Mouse (Mus musculus): ENCODE results near the gene Ccnb3. TPM values are rescaled to one million over a fixed set of nuclear protein-coding genes. Genes with fewer than 3 reads are reported as not detected.

Gene Ccnb3
- 0.20 TPM in 2 replicates for polyA plus RNA-seq (2015; fragmentation: Nextera tagmentation; extraction: Ambion mirVana)

GRCm38 (mm10) chrX:7041519-7041918 is at the start of gene Ccnb3:
Gene Ccnb3 (minus strand): TSS chrX:7041619.
- Histone ChIP-seq H3K36me3 (ENCODE audit: control insufficient read depth, insufficient read depth) (no peaks in the 10 kb centered on the region), H3K4me2 (ENCODE audit: low read depth, low read length) (no peak within 1 kb of the TSS), H3K4me3 (ENCODE audit: low read length) (no peak within 1 kb of the TSS), H3K4me1 (ENCODE audit: control insufficient read depth, insufficient read depth, low read length) (no peaks in the 10 kb centered on the region), H3K27ac (ENCODE audit: low read length) (no peak within 1 kb of the TSS), H3K9ac (ENCODE audit: low read length) (no peak within 1 kb of the TSS), H3K27me3 (ENCODE audit: control insufficient read depth, insufficient read depth, low read length) (no peaks in the 10 kb centered on the region), H3K9me3 (replicated peaks; ENCODE audit: control insufficient read depth, low read length) (peaks cover 3% of the 10 kb centered on the region)
- WGBS, result 90% methylated on average over 19 of the region's 19 CpGs
- ATAC-seq (replicated peaks; ENCODE audit: extremely low read depth, insufficient read depth, low FRiP score), result no peak

GRCm38 (mm10) chrX:7090323-7090722 is 48.9 kb upstream of the Ccnb3 start:
- no peaks in the 10 kb centered on the region for H3K9me3 ChIP-seq (replicated peaks; ENCODE audit: control insufficient read depth, low read length)
- no peak overlapping the region for H3K9ac ChIP-seq (ENCODE audit: low read length)
- no peak overlapping the region for H3K4me2 ChIP-seq (ENCODE audit: low read depth, low read length)
- no peaks in the 10 kb centered on the region for H3K27me3 ChIP-seq (ENCODE audit: control insufficient read depth, insufficient read depth, low read length)
- no peaks in the 10 kb centered on the region for H3K36me3 ChIP-seq (ENCODE audit: control insufficient read depth, insufficient read depth)
- no peak overlapping the region for H3K4me3 ChIP-seq (ENCODE audit: low read length)
- ATAC-seq (replicated peaks; ENCODE audit: extremely low read depth, insufficient read depth, low FRiP score), result peak; percentile 65
- no peaks in the 10 kb centered on the region for H3K4me1 ChIP-seq (ENCODE audit: control insufficient read depth, insufficient read depth, low read length)
- peak overlapping the region; percentile 80 for H3K27ac ChIP-seq (ENCODE audit: low read length)

GRCm38 (mm10) chrX:7085878-7086277 is 44.5 kb upstream of the Ccnb3 start:
- no peak overlapping the region for H3K9ac ChIP-seq (ENCODE audit: low read length)
- H3K27ac ChIP-seq (ENCODE audit: low read length), result no peak overlapping the region
- H3K27me3 ChIP-seq (ENCODE audit: control insufficient read depth, insufficient read depth, low read length), result no peaks in the 10 kb centered on the region
- no peaks in the 10 kb centered on the region for H3K9me3 ChIP-seq (replicated peaks; ENCODE audit: control insufficient read depth, low read length)
- ATAC-seq (replicated peaks; ENCODE audit: extremely low read depth, insufficient read depth, low FRiP score), result no peak
- no peaks in the 10 kb centered on the region for H3K36me3 ChIP-seq (ENCODE audit: control insufficient read depth, insufficient read depth)
- H3K4me3 ChIP-seq (ENCODE audit: low read length), result no peak overlapping the region
- 77% methylated on average over 1 of the region's 1 CpGs for WGBS
- H3K4me2 ChIP-seq (ENCODE audit: low read depth, low read length), result no peak overlapping the region
- H3K4me1 ChIP-seq (ENCODE audit: control insufficient read depth, insufficient read depth, low read length), result no peaks in the 10 kb centered on the region

GRCm38 (mm10) chrX:7079820-7080429 is 38.5 kb upstream of the Ccnb3 start:
- WGBS, result 50% methylated on average over 6 of the region's 6 CpGs
- Histone ChIP-seq H3K4me3 (ENCODE audit: low read length) (no peak overlapping the region), H3K9ac (ENCODE audit: low read length) (no peak overlapping the region), H3K36me3 (ENCODE audit: control insufficient read depth, insufficient read depth) (no peaks in the 10 kb centered on the region), H3K4me1 (ENCODE audit: control insufficient read depth, insufficient read depth, low read length) (peaks cover 3% of the 10 kb centered on the region; the same call in 1 of the 2 replicates), H3K27ac (ENCODE audit: low read length) (peak overlapping the region; percentile 68), H3K9me3 (replicated peaks; ENCODE audit: control insufficient read depth, low read length) (no peaks in the 10 kb centered on the region), H3K4me2 (ENCODE audit: low read depth, low read length) (no peak overlapping the region), H3K27me3 (ENCODE audit: control insufficient read depth, insufficient read depth, low read length) (no peaks in the 10 kb centered on the region)
- ATAC-seq (replicated peaks; ENCODE audit: extremely low read depth, insufficient read depth, low FRiP score), result peak; percentile 45; the same call in 1 of the 2 replicates

GRCm38 (mm10) chrX:7068002-7068401 is 26.6 kb upstream of the Ccnb3 start:
- WGBS, result 75% methylated on average over 2 of the region's 2 CpGs
- Histone ChIP-seq H3K9me3 (replicated peaks; ENCODE audit: control insufficient read depth, low read length) (peaks cover 2% of the 10 kb centered on the region; the same call in 1 of the 2 replicates), H3K4me1 (ENCODE audit: control insufficient read depth, insufficient read depth, low read length) (no peaks in the 10 kb centered on the region), H3K4me3 (ENCODE audit: low read length) (no peak overlapping the region), H3K27me3 (ENCODE audit: control insufficient read depth, insufficient read depth, low read length) (no peaks in the 10 kb centered on the region), H3K27ac (ENCODE audit: low read length) (no peak overlapping the region), H3K4me2 (ENCODE audit: low read depth, low read length) (no peak overlapping the region), H3K9ac (ENCODE audit: low read length) (no peak overlapping the region), H3K36me3 (ENCODE audit: control insufficient read depth, insufficient read depth) (no peaks in the 10 kb centered on the region)
- no peak for ATAC-seq (replicated peaks; ENCODE audit: extremely low read depth, insufficient read depth, low FRiP score)

- ATAC-seq (replicated peaks; ENCODE audit: extremely low read depth, insufficient read depth, low FRiP score), result no peak
- Histone ChIP-seq H3K27me3 (ENCODE audit: control insufficient read depth, insufficient read depth, low read length) (no peaks in the 10 kb centered on the region), H3K9ac (ENCODE audit: low read length) (no peak within 1 kb of the TSS), H3K4me2 (ENCODE audit: low read depth, low read length) (no peak within 1 kb of the TSS), H3K36me3 (ENCODE audit: control insufficient read depth, insufficient read depth) (no peaks in the 10 kb centered on the region), H3K27ac (ENCODE audit: low read length) (no peak within 1 kb of the TSS), H3K9me3 (replicated peaks; ENCODE audit: control insufficient read depth, low read length) (peaks cover 2% of the 10 kb centered on the region; the same call in 1 of the 2 replicates), H3K4me1 (ENCODE audit: control insufficient read depth, insufficient read depth, low read length) (no peaks in the 10 kb centered on the region), H3K4me3 (ENCODE audit: low read length) (no peak within 1 kb of the TSS)
- 100% methylated on average over 1 of the region's 1 CpGs for WGBS
Observed at GRCm38 (mm10) chrX:7067219-7067618, 25.8 kb upstream of the Ccnb3 start, which contains the start of gene Akap4. Gene Akap4 (plus strand): TSS chrX:7067519.

GRCm38 (mm10) chrX:7064109-7064508 is 22.7 kb upstream of the Ccnb3 start:
- no peaks in the 10 kb centered on the region for H3K9me3 ChIP-seq (replicated peaks; ENCODE audit: control insufficient read depth, low read length)
- H3K36me3 ChIP-seq (ENCODE audit: control insufficient read depth, insufficient read depth), result no peaks in the 10 kb centered on the region
- H3K4me1 ChIP-seq (ENCODE audit: control insufficient read depth, insufficient read depth, low read length), result no peaks in the 10 kb centered on the region
- no peak overlapping the region for H3K4me2 ChIP-seq (ENCODE audit: low read depth, low read length)
- no peaks in the 10 kb centered on the region for H3K27me3 ChIP-seq (ENCODE audit: control insufficient read depth, insufficient read depth, low read length)
- H3K4me3 ChIP-seq (ENCODE audit: low read length), result no peak overlapping the region
- H3K9ac ChIP-seq (ENCODE audit: low read length), result no peak overlapping the region
- H3K27ac ChIP-seq (ENCODE audit: low read length), result no peak overlapping the region
- no peak for ATAC-seq (replicated peaks; ENCODE audit: extremely low read depth, insufficient read depth, low FRiP score)

- H3K9ac ChIP-seq (ENCODE audit: low read length), result no peak overlapping the region
- H3K27me3 ChIP-seq (ENCODE audit: control insufficient read depth, insufficient read depth, low read length), result no peaks in the 10 kb centered on the region
- no peaks in the 10 kb centered on the region for H3K4me1 ChIP-seq (ENCODE audit: control insufficient read depth, insufficient read depth, low read length)
- no peaks in the 10 kb centered on the region for H3K36me3 ChIP-seq (ENCODE audit: control insufficient read depth, insufficient read depth)
- WGBS, result 63% methylated on average over 2 of the region's 2 CpGs
- no peaks in the 10 kb centered on the region for H3K9me3 ChIP-seq (replicated peaks; ENCODE audit: control insufficient read depth, low read length)
- H3K4me2 ChIP-seq (ENCODE audit: low read depth, low read length), result no peak overlapping the region
- no peak overlapping the region for H3K4me3 ChIP-seq (ENCODE audit: low read length)
- no peak for ATAC-seq (replicated peaks; ENCODE audit: extremely low read depth, insufficient read depth, low FRiP score)
- no peak overlapping the region for H3K27ac ChIP-seq (ENCODE audit: low read length)
Observed at GRCm38 (mm10) chrX:7057634-7058033, 16.2 kb upstream of the Ccnb3 start.

GRCm38 (mm10) chrX:7057056-7057455 is 15.6 kb upstream of the Ccnb3 start:
- Histone ChIP-seq H3K4me2 (ENCODE audit: low read depth, low read length) (no peak overlapping the region), H3K4me3 (ENCODE audit: low read length) (no peak overlapping the region), H3K27me3 (ENCODE audit: control insufficient read depth, insufficient read depth, low read length) (no peaks in the 10 kb centered on the region), H3K9ac (ENCODE audit: low read length) (no peak overlapping the region), H3K36me3 (ENCODE audit: control insufficient read depth, insufficient read depth) (no peaks in the 10 kb centered on the region), H3K27ac (ENCODE audit: low read length) (no peak overlapping the region), H3K9me3 (replicated peaks; ENCODE audit: control insufficient read depth, low read length) (no peaks in the 10 kb centered on the region), H3K4me1 (ENCODE audit: control insufficient read depth, insufficient read depth, low read length) (no peaks in the 10 kb centered on the region)
- ATAC-seq (replicated peaks; ENCODE audit: extremely low read depth, insufficient read depth, low FRiP score), result no peak

Data from heart, embryonic 16.5 days (tissue).